Mouse (Mus musculus) brain, embryonic 14.5 days (tissue): ENCODE measurements around the gene Col23a1. TPM values are rescaled to one million over a fixed set of nuclear protein-coding genes. Genes with fewer than 3 reads are reported as not detected.

ENCODE experiments used
- DNase-seq: peaks from one replicate; pipeline ENCODE4 v3.0.0-alpha.2; 2011; ENCODE audit warnings: low read depth
- CTCF ChIP-seq: fragments of 200-500 bp; IDR thresholded peaks from 2 replicates; pipeline ENCODE4 v1.5.1; 2012; ENCODE audit warnings: inconsistent platforms, mild to moderate bottlenecking, moderate library complexity, borderline replicate concordance; ENCODE audit not compliant: insufficient read depth, insufficient read length; ENCODE audit errors: extremely low read depth
- POLR2A ChIP-seq: fragments of 200-500 bp; IDR thresholded peaks from 2 replicates; pipeline ENCODE4 v1.6.1; 2012; ENCODE audit warnings: mild to moderate bottlenecking, inconsistent platforms, borderline replicate concordance; ENCODE audit not compliant: poor library complexity, insufficient read depth, insufficient read length, severe bottlenecking; ENCODE audit errors: extremely low read depth
- polyA plus RNA-seq: library from polyadenylated mRNA; depleted of rRNA; stranded (reverse); fragments of >200 nt; gene quantifications from 2 replicates; pipeline ENCODE4 v1.2.3, GENCODE M21; 2012

Gene Col23a1
- polyA plus RNA-seq, 1 experiment = 9.2 TPM

GRCm38 (mm10) chr11:51521440-51521839, 231.7 kb downstream of the Col23a1 start:
- no peak for DNase-seq
- TF ChIP-seq CTCF (no peak), POLR2A (no peak)

- TF ChIP-seq CTCF (no peak), POLR2A (no peak)
- DNase-seq = no peak
These were observed 233.5 kb downstream of the Col23a1 start for GRCm38 (mm10) chr11:51523215-51523614.

GRCm38 (mm10) chr11:51523625-51524024, 233.9 kb downstream of the Col23a1 start:
- TF ChIP-seq CTCF (no peak), POLR2A (no peak)
- DNase-seq = no peak

- TF ChIP-seq POLR2A (no peak), CTCF (no peak)
- DNase-seq = peak; percentile 72
These were observed 237.0 kb downstream of the Col23a1 start for GRCm38 (mm10) chr11:51526631-51527161.

GRCm38 (mm10) chr11:51533128-51533533, 243.4 kb downstream of the Col23a1 start:
- TF ChIP-seq CTCF (no peak), POLR2A (no peak)
- DNase-seq = no peak

GRCm38 (mm10) chr11:51534314-51534713, 244.6 kb downstream of the Col23a1 start:
- TF ChIP-seq POLR2A (no peak), CTCF (peak; percentile 62; the same call in 1 of the 2 replicates)
- peak; percentile 81 for DNase-seq

GRCm38 (mm10) chr11:51538388-51538787, 248.7 kb downstream of the Col23a1 start:
- TF ChIP-seq POLR2A = no peak
- peak; percentile 36 for DNase-seq

GRCm38 (mm10) chr11:51538919-51539758, 249.4 kb downstream of the Col23a1 start:
- DNase-seq = no peak
- no peak; the same call in 1 of the 2 replicates for TF ChIP-seq CTCF

- TF ChIP-seq CTCF (peak; percentile 91), POLR2A (no peak)
- DNase-seq = peak; percentile 96
These were observed 250.1 kb downstream of the Col23a1 start for GRCm38 (mm10) chr11:51539759-51540282.

- TF ChIP-seq POLR2A = no peak
- no peak for DNase-seq
These were observed 252.7 kb downstream of the Col23a1 start for GRCm38 (mm10) chr11:51542424-51542823.

- TF ChIP-seq CTCF (no peak), POLR2A (no peak)
- DNase-seq = no peak
These were observed 253.8 kb downstream of the Col23a1 start for GRCm38 (mm10) chr11:51543487-51544050.

GRCm38 (mm10) chr11:51544413-51544812, 254.7 kb downstream of the Col23a1 start:
- DNase-seq = no peak
- no peak for TF ChIP-seq CTCF
- no peak for TF ChIP-seq POLR2A

GRCm38 (mm10) chr11:51545811-51546210, 256.1 kb downstream of the Col23a1 start:
- no peak for DNase-seq
- no peak for TF ChIP-seq CTCF
- no peak for TF ChIP-seq POLR2A
